Mouse (Mus musculus): ENCODE measurements at regions not wholly inside any gene's neighbourhood (a gene's known extent, or its start where the extent isn't known, plus 50 kb on each side); places are given as distances from the start of the nearest gene placed in this dataset.

DNA sequence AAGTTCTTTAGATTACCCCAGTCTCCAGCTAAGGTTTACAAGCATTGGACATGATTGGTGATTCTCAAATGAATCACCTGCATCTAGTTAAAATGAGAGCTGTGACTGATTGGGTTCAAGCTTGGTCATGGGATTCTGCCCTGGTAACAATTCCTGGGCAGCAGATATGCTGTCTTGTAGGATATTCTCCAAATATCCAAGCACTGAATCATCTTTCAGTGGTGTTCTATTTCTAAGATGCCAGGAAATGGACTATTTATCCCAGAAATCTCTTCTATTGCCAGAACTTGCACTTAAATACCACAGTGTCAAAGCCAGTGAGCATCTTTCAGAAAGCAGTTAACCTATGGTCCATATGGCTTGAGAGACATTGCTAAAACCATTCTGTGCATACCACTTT, 475.8 kb upstream of the Cdh11 start:
- intact Hi-C loops (cut with DNase I), result no loop called here
- DNase-seq, result no peak

DNA sequence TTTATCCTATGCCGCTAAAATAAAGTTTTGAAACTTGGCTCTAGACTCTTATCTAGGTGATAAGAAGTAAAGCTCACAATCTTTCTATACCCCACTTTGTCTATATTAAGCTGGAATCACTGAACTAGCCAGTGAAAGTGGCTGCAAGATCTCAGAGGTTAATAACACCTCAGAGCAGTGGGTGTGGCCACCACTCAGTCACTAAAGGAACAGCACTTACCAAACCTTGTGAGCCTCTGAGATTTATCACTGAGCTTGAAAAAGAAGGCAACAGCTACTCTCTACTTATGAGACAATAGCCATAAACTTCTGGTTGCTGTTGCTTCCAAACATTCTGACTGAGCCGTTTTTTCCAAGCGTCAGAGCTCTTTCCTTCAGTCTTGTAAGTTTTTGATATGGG, 484.6 kb upstream of the Cdh11 start:
- no peak for DNase-seq
- intact Hi-C loops (cut with DNase I), result no loop called here

DNA sequence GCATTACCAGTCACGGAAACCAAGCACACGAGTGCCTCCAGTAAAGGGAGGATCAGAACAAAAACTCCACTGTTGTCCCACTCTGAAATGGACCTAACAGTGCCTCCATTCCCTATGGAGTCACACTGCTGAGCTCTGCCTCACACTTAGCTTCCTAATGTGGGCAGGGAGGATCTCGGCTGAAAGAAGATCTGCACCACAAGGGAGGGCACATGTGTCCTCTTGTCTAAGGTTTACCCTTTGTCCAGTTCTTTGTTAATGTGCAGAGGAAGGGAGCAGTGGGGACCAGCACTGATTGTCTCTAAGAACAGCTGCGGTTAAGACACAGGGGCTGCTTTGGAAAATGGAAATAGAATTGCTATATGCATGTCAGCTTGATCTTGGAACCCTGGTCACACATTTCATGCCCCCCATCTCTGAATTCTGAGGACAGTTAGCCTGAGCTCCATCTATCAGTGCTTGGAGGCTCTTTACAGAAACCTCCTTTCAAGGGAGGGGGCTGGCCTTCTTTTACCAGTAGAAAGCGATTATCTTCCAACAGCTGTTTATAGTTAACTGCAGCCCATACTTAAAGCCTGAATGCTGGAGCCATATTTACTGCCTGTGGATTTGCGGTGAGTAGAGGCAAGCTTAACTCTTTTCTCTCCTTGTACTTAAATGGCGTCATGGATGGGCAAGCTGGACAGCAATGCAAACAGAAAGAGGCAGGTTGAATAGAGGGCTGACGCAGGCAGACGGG, 485.5 kb upstream of the Cdh11 start:
- no peak for DNase-seq
- intact Hi-C loops (cut with DNase I), result no loop called here

DNA sequence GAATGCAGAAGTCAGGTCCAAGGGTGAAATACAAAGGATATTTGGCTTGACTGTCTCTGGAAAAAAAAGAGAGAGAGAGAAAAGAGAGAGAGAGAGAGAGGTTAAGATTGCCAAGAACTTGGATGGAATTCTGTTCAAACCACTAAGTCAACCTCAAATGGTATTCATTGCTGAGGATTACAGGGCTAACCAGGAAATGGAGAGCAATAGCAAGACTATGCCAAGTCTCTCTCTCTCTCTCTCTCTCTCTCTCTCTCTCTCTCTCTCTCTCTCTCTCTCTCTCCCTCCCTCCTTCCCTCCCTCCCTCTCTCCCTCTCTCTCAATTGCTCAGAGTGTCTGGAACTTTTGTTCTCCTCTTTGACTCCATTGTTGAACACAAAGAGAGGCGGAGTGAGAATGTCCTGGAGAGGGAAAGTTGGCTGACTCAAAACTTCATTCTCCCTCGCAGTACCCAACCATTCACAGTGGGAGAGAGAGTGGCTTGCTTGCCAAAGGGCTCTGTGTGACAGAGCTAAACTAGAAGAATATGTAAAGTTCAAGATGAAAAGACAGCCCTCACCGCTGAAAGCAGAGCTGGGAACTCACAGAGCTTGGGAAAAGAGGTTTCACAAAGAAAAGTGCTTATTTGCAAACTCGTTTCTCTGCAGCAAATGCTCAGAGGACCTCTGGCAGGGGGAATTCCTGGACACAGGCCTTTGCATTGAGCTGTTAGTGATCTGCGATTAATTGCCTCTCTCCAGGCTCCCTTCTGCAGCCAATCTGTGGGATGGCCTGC, 487.1 kb upstream of the Cdh11 start:
- DNase-seq, result peak; percentile 57
- intact Hi-C loops (cut with DNase I), result no loop called here

DNA sequence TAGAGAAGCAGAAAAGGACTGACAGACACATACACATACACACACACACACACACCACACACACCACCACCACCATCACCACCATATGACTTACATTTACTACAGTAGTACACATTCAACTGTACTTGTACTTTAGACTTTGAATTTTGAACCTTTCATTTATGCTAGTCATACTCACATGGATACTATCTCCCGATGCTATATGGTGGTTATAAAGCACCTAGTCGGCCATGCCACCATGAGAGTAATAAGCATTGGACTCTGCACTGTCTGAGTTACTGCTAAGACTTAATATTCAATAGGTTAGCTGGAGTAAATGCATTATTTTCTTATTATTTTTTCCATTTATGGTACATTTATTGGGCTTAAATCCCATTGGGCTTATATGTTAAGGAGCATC, 488.0 kb upstream of the Cdh11 start:
- intact Hi-C loops (cut with DNase I), result no loop called here

DNA sequence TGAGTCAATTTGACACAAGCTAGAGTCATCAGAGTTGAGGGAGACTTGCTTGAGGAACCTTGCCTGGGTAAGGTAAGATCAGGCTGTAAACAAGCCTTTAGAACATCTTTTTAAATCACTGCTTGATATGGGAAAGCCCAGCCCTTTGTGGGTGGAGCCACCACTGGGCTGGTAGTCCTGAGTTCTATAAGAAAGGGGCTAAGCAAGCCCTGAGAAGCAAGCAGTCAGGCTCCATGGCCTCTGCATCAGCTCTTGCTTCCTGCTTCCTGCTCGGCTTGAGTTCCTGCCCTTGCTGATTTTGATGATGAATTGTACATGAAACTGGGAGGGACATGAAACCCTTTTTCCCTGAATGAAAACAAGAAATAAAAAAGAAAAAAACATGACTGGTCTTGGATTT, 496.4 kb upstream of the Cdh11 start:
- no peak for DNase-seq
- intact Hi-C loops (cut with DNase I), result no loop called here

More for the DNA sequence above, 488.0 kb upstream of the Cdh11 start:
- DNase-seq, result no peak

DNA sequence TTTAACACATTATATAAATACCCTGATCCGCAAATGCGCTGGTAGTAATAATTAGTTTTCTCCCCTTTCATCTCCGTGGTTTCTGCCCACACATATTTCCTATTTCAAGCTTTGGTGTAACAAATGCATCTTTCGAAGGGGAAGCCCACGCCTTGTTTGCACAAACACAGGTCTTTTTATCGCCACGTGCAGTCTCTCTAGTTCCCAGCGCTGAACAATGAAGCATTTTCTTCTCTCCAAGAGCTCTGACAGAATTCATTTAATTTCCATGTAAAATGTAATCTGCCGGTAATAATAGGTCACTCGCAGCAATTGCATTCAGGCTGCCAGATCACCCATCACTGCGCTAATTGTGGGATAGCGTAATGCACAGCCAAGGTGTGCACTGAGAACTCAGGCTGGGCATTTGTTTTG, 503.1 kb upstream of the Cdh11 start:
- intact Hi-C loops (cut with DNase I), result no loop called here
- no peak for DNase-seq

DNA sequence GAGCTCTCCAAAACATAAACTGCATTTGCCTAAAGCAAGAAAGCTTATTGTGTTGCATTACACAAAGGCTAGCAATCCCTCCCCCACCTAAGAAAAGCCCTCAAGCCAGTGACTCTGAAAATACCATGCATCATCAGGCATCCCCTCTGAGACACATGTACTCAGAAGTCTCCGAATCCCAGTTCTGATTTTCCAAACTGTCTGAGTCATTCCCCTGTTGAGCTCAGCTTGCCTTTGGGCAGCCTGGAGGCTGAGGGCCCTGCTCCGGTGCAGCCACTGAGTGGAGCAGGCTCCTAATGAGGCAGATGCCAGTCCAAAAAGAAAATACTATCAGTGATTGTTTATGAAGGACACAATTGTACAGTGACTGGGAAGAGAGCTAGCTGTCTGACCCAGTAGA, 507.5 kb upstream of the Cdh11 start:
- intact Hi-C loops (cut with DNase I), result no loop called here

DNA sequence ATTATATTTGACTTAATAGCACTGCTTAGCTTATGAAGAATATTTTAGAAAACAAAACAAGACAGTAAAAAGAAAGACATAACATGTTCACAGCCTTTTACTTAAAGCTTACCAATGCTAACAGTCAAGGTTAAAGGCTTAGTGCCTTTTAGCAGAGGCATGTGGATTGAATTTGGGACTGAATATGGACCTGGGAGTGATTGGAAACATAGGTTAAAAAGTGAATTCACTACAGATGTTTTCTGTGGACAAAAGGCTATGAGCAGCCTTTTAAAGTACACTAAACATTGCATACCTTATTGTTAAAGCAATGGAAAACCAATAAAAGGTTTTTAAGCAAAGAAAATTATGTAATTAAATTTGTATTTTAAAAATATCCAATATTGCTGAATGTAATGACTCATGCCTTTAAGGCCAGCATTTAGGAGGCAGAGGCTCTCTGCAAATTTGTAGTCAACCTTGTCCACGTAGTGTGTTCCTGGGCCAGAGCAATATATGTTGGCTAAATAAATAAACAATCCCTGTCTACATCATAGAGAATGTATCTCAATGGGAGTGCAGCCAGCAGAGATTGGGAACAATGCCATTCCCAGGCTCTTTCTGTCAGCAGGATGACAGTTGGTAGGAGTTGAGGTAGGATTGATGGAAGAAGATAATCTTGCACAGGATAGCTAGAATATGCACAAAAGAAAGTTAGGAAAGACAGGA, 521.2 kb upstream of the Cdh11 start:
- peak; percentile 8 for DNase-seq
- intact Hi-C loops (cut with DNase I), result no loop called here

More for the DNA sequence above, 507.5 kb upstream of the Cdh11 start:
- no peak for DNase-seq

DNA sequence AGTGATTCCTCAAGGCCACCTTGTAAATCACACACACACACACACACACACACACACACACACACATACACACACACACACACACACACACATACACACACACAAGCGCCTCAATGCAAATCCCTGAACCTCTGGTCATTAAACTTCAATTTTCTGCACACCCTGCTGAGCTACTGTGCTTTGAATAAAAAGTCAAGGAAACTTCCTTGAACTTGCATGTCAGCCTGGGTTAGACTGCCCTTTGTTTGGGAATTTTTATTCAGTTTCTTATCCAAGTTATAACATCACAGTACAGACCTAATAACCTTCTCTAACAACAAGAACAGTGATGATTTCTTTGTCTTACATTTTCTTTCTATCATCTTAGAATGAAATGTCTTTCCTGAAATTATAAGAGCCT, 528.1 kb upstream of the Cdh11 start:
- no peak for DNase-seq
- intact Hi-C loops (cut with DNase I), result no loop called here

DNA sequence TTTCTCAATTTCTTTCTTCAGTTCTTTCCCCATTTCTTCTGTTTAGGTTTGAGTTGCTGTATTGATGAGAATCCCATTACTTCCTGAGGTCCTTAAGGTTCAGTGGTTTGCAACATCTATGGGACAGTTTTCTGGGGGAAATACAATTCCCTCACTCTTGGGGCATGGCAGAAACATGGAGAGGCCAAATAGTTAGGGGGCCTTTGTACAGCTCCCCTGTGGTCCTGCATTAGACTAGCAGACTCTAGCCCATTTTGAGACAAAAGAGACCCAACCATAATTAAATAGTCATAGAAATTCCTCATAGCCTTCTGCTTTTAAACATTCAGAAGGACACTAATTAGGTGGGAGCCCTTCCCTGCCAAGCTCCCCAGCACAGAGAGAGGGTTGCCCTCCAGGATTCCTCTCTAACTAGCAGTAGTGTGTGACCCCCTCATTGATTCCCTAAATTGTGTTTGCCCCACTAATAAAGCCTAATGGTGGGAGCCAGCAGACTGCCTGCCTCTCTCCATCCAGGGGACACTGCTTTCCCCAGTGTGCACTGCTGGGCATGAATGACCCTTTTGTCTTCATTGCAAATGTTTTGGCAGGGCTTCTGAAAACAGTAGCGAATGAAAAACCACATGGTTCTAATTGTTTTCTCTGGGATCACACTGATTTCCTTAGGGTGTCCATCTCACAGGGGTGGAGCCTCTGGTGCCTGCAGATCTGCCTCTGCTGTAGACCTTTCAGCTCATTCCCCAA, 529.0 kb upstream of the Cdh11 start:
- intact Hi-C loops (cut with DNase I), result no loop called here
- peak; percentile 8 for DNase-seq

DNA sequence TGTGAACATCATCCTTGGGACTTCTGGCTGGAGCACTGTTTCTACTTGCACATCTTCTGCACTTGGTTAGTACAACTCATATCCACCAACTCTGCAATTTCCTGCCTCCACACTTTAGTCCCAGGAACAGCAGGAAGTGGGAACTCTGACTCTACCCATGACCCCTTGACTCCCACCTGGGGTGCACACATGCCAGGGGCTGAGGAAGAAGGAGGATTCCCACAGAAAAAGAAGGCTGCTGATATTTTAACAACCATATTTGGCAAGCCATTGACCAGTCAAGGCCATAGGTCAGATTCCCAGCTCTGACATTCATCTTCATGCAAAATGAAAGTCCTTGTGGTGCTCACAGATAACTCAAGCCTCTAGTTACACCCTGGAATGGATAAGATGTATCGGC, 530.3 kb upstream of the Cdh11 start:
- no peak for DNase-seq
- intact Hi-C loops (cut with DNase I), result no loop called here

DNA sequence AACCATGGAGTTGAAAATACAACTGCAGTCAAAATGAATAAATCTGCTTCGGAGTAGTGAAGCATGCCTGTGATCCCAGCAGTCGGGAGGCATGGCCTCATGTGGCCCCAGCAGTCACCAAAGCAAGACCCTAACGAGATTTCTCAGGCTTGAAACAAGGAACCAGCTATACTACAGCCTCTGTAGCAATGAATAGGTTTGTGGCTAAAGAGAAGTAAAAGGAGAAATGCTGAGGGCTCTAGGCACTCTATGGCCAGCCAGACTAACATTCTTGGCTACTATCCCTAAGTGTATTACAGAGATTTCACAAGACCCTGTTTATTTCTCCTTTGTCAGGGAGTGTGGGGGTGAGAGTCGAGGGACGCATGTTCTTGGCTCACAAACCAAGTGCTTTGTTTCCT, 531.2 kb upstream of the Cdh11 start:
- intact Hi-C loops (cut with DNase I), result no loop called here
- DNase-seq, result no peak

DNA sequence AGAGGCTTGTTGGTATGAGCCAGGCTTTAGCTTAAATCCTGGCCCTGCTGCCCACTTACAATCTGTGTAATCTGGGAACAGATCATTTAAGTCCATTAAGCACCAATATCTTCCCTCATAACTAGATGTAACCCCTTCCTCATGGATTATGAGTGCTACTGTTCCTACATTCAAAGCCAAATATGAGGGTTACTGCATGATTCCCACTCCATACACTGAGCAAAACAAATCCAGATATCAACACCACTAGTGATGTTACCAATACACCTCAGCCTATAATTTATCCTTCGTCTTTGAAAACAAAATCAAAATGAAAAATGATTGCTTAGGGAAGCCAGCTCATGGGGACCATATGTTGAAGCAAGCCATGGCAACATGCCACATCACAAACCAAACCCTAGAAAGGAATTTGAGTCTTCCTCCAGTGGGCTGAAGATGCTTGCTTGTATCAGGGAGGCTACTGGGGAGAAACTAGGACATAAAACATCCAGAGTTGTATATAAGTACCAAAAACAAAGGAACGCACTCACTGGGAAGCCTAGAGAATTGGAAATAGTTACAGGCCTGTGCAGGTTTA, 531.8 kb upstream of the Cdh11 start:
- intact Hi-C loops (cut with DNase I), result no loop called here
- DNase-seq, result no peak

DNA sequence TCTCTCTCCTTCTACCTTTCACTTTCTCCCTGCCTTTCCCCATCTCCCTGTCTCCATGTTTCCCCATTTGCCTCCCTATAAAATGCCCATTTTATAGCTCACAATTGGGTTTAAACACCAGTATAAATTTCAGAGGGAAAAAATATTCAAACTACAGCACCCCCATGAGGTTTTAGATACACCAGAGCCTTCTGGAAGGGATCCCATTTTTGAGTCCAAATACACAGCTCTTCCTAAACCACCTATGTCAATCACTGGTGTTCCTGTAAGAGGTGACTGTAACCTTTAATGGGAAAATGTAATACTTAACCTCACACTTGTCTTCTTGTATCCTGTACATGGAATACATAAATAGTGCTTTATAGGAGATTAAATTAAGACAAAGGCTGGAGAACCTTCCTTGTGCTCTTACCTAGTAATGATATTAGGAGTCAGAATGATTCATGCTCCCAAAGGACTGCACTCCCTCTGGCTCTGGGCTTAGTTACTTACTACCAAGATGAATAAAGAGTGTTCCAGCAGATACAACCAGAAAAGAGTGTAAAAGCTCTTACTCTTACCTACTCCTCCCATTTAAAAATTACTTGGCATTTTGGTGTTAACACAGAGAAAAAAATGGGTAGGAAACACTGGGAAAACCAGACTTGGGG, 538.7 kb upstream of the Cdh11 start:
- DNase-seq, result no peak
- intact Hi-C loops (cut with DNase I), result no loop called here

DNA sequence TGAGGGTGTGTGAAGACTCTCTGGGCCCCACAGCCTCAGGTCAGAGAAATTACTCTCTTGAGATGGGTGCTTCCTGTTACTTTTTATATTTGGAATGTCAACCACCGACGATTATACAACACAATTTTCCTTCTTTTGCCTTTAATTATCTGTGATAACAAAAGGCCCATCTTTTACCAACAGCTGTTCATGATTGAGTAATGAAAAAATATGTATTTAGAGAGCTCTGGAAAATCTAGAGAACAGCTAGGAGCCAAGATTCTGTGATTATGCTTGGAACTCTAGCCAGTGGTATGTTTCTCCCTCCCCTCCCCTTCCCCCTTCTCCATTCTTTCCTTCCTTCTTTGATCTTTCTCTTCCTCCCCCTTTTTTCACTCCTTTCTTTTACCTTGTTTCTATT, 546.0 kb upstream of the Cdh11 start:
- intact Hi-C loops (cut with DNase I), result loop anchor here (10.0 kb wide), 1 partner anchor 547 kb away; the partner anchor contains the start of gene Cdh11
- no peak for DNase-seq

DNA sequence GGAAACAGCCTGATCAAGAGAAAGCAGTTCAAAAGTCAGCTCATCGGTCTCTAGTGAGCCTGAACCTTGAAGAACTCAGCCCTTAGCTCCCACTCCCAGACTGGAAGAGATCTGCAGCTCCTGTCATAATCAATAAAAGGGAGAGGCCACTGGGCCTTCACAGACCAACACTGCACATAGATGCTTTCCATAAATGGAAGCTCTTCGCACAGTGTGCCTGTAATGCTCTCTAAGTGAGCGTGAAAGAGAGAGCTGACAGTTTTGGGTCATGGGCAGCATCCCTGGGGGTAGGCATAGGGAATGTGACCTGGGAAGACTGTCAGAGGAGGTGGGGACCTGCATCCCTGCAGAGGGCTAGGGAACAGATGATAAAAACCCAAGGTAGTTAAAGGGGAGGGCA, 551.9 kb upstream of the Cdh11 start:
- intact Hi-C loops (cut with DNase I), result loop anchor here (10.0 kb wide), 1 partner anchor 553 kb away; the partner anchor contains the start of gene Cdh11
- no peak for DNase-seq

DNA sequence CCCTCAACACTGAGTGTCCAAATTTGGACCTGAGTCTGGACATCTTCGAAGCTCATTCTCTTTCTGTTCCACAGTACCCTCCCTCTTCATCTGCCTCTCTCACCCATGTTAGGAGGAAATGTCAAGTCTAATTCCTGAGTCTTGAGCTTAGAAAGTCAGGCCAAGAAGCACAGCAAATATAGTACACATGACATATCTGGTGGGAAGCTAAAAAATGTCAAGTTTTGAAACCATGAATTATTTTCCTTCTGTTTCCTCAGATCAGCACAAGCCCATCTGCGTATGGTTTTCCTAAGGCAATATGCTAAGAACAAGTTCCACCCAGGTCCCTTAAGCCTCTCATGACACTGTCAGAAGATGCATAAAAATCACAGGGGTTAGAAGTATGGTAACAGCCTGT, 553.6 kb upstream of the Cdh11 start:
- no peak for DNase-seq
- intact Hi-C loops (cut with DNase I), result loop anchor here (10.0 kb wide), 1 partner anchor 554 kb away; the partner anchor contains the start of gene Cdh11

DNA sequence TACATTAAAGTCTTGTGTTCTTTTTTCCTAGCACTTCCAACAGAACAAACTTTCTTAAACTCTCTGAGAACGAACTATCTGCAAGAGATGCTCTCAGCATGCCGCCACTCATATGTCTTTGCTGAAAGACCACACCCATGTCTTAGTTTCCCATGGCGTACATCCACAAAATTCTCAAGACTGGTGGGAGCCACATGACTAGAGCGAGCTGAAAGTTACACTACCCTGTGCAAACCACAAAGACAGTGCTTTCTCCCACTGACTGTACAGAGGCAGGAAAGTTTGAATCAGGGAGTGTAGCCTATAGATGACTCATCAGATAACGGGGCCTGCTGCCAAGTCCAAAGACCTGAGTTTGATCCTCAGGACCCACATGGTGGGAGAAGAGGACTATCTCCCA, 554.5 kb upstream of the Cdh11 start:
- intact Hi-C loops (cut with DNase I), result loop anchor here (10.0 kb wide), 2 partner anchors 555 to 685 kb away; partner anchors contain the start of gene Cdh11

DNA sequence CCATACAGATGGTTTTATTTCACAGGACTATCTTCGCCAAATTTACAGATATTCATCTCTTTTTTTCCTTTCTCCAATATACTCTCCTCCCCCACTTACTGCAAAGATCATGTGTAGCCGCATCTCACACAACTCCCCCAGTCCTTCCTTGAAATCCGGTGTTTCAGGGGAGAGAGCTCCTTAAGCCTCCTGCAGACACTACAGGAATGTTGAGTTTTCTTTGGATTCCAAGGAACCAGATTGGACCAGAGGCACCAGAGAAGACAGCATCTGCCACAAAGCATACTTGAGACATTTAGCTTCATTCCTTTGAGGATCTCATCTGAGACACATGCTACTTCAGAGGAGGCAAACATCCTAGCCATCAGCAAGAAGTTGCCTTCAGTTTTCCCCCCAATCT, 558.4 kb upstream of the Cdh11 start:
- intact Hi-C loops (cut with DNase I), result loop anchor here (10.0 kb wide), 1 partner anchor 681 kb away; no protein-coding TSS in a partner anchor
- no peak for DNase-seq

More for the DNA sequence above, 554.5 kb upstream of the Cdh11 start:
- no peak for DNase-seq
